Mouse (Mus musculus) urinary bladder, postnatal 4 days (tissue): ENCODE results near the gene Zfp607b.

Source experiments
- DNase-seq, 2 experiments: peaks; one replicate each; pipeline ENCODE4 v3.0.0; 2021 to 2022; ENCODE audit warnings: low spot score in 2 of 2

The Zfp607b gene

GRCm38 (mm10) chr7:27685220-27685619 is 3.9 kb upstream of the Zfp607b start:
- no peak for DNase-seq

GRCm38 (mm10) chr7:27685681-27686080 is 3.5 kb upstream of the Zfp607b start:
- no peak for DNase-seq

GRCm38 (mm10) chr7:27687043-27687442 is 2.1 kb upstream of the Zfp607b start:
- no peak for DNase-seq

DNA sequence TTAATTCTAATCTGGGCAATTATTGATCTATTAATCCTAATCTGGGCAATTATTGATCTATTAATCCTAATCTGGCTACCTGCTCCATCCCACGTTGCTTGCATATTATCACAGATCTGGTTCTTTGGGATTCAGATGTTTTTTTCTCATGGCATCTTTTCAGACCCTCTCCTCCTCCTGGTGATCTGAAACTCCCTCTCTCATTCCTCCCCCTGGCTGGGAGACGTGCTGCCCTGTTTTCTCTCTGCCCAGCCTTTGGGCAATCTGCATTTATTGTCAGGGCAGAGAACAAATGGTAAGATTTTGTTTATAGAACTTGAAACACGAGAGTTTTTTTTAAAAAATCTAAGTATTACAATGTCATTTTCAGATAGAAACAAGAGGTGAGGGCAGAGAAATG is 1.3 kb upstream of the Zfp607b start:
- DNase-seq, result no peak

GRCm38 (mm10) chr7:27688246-27688788 is 823 bp upstream of the Zfp607b start:
- no peak for DNase-seq

- no peak for DNase-seq
Measured at GRCm38 (mm10) chr7:27691076-27691475, 1.9 kb downstream of the Zfp607b start.

- no peak for DNase-seq
Measured at GRCm38 (mm10) chr7:27696711-27697110, 7.6 kb downstream of the Zfp607b start.

GRCm38 (mm10) chr7:27710402-27710801 is 21.3 kb downstream of the Zfp607b start:
- DNase-seq, result no peak

- no peak for DNase-seq
Measured at GRCm38 (mm10) chr7:27721951-27722350, 32.8 kb downstream of the Zfp607b start.

- DNase-seq, result no peak
Measured at GRCm38 (mm10) chr7:27725566-27726538, 36.7 kb downstream of the Zfp607b start.

DNA sequence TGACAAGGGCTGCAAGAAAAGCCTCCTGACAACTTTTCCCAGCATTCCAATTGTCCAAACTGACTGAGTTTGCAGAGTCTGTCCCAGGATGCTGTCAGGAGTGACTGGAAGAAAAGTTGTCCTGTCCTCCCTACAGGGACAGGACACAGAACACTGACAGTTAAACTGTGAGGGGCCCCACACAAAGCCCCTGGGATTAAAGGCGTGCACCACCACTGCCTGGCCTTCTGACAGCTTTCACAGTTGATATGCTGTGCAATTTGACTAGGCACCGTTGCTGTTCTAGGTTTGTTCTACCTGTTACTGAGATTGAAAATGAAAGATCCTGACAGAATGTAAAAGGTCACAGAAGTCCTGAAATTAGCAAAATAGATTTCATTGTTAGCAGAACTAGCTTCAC is 38.3 kb downstream of the Zfp607b start:
- no peak for DNase-seq

DNA sequence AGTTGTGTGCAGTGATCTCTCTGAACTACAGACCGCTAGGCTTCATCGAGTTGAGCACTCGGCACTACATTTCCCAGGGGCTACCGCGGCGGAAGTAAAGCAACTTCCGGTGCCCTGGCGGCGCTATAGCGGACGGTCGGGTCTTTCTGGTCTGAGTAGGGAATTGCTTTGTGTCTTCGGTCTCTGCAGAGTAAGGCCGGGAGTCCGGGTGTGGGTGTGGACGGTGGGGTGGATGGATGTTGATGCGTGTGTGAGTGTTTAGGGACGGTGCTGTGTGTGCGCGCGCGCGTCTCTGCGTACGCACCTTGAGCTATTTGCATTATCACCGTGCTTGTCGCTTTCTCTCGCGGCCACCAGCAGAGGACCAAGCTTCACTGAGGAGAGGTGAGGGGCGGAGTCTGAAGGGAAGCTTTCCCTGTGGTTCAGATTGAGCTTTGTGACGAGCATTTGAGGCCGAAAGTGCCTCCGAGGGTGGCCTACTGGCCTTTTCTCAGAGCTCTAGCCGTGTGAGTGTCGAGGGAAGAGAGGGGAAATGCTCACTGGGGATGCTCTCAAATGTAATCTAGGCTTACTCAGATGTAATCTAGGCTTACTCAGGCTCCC is 42.2 kb downstream of the Zfp607b start, which contains the start of gene Zfp60:
Zfp60 (plus strand) TSS at position 109 of the 603 bp plus-strand sequence.
- peak; percentile 76 to 85 for DNase-seq

GRCm38 (mm10) chr7:27731946-27732345 is 42.8 kb downstream of the Zfp607b start:
- DNase-seq, result no peak

- no peak for DNase-seq
Measured at GRCm38 (mm10) chr7:27732508-27732907, 43.4 kb downstream of the Zfp607b start.

DNA sequence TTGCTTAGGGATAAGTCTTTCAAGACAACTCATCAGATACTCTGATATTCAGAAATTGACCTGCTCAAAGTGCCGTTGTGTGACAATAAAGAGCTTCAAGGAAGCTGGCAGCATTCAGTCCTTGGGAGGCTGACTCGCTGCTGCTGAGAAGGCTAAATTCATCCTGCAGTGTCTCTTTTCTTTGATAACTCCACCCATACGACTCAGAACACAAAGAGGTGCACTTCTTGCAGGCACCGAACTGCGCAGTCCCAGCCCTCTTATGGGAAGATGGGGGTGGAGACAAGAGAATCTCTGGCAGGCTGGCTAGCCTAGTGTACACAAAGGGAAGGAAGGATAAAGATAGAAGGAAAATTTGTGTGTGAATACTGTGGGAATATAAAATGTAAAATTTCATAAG is 46.3 kb downstream of the Zfp607b start:
- no peak for DNase-seq
